Mouse (Mus musculus) heart, adult 2 months (tissue): ENCODE results near the gene Fgfr2.

ENCODE experiments used
- CTCF ChIP-seq: fragments of 200-600 bp; IDR thresholded peaks from 2 replicates; pipeline ENCODE4 v1.8.1; 2022; ENCODE audit warnings: antibody characterized with exemption, mild to moderate bottlenecking, moderate library complexity
- POLR2A ChIP-seq: fragments of 200-500 bp; IDR thresholded peaks from 2 replicates; pipeline ENCODE4 v1.6.1; 2011; ENCODE audit warnings: mild to moderate bottlenecking, low read depth, low read length, control low read depth; ENCODE audit not compliant: insufficient read depth

- TF ChIP-seq POLR2A: no peak
- TF ChIP-seq CTCF: no peak
Measured at GRCm38 (mm10) chr7:132994628-132995191, 128.4 kb downstream of the Fgfr2 start.
